Mouse (Mus musculus) testis, postnatal 10 days (tissue): Measurements from ENCODE around the gene Map4k3.
A peak's percentile ranks its signal among the peaks of the same experiment; 100 is the strongest.
"Not testable (repeated sequence)": the region's sequence is repeated elsewhere in the genome, so short reads cannot be mapped to it uniquely, and the experiment has no call there.

Experiments used
- DNase-seq: peaks from one replicate; pipeline ENCODE4 v3.0.0; 2021; ENCODE audit warnings: low spot score

Map4k3 gene

GRCm38 (mm10) chr17:80632354-80632753 lies 95.9 kb downstream of the Map4k3 start:
- DNase-seq = no peak

- DNase-seq = no peak
Observed at GRCm38 (mm10) chr17:80631028-80631427, 97.3 kb downstream of the Map4k3 start.

DNA sequence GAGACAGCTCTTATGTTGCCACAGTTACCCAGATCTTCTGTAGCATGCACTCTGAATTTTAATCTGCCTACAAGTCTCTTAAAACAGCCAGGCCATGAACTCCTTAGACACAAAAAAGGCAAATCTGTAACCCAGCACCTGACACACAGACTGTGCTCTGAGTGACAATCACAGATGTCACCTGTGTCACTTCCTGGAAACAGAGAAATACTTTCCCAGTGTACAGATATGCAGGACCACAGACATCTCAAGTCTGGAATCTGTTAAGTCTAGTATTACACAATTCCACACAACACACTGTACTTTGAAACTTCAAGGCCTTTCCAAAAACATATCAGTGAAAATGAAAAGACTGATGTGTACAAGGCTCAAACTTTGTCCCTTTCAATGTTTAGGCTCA lies 103.3 kb downstream of the Map4k3 start:
- DNase-seq = no peak

GRCm38 (mm10) chr17:80621691-80622090 lies 106.6 kb downstream of the Map4k3 start:
- DNase-seq = no peak

DNA sequence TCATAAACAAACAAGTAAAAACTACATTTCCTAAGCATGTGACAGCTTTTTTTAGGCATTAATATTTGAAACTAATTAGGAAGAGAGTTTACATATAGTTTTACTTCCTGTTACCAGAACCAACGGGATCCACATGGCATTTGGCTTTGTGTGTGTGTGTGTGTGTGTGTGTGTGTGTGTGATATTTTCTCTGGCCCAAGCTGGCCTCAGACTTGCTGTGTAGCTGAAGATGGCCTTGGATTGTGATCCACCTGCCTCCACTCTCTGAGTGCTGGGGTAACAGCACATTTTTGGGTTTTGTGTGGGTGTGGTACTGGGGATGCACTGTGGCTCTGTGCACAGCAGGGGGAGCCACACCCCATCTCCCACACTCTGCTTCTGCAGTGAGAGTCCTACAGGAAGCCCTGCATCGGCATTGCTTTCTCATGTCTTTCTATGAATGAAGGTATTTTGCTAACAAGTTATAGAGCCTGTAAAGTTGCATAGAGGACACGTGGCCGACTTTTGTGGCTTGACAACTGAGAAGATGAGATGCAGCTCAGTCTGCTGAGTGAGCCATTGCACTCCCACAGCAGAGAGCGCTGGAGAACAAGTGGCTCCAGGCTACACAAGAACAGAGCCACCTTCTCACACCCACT lies 107.4 kb downstream of the Map4k3 start:
- peak; percentile 77 for DNase-seq

- DNase-seq = no peak
Observed at GRCm38 (mm10) chr17:80619556-80619955, 108.7 kb downstream of the Map4k3 start.

DNA sequence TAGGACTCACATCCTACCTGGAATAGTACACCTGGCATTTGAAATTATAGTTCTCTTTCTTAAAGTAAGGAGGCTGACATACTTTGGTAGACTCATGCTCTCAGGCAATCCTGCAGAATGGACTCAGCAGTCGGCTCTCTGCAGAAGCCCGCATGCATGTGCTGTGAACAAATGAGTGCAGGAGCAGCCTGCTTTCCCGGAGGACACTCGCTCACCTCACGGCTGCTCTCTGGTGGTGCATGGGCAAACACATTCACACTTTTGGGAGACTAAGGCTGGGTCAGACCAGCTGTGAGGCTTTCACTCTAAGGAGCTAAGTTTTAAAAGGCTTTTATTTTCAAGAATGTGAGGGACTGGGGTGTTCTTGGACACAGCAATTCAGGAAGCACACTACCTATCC lies 109.4 kb downstream of the Map4k3 start:
- no peak for DNase-seq

DNA sequence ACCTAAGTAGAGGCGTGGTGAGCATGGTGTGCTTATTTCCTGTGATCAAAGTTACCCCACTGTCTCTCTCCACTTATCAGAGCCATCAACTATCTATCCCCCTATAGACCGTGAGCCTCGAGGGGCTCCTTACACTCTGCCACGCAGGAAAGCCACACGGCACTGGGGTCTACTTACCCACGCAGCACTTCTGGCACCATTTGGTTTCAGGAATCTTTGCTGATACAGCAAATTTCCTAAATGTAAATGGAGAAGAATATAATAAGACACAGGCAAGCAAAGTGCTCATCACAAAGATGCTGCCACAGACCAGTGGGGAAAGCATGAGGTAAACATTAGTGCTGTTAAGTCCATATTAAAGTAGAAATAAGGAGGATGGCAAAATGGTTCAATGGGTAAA lies 124.5 kb downstream of the Map4k3 start:
- no peak for DNase-seq

DNA sequence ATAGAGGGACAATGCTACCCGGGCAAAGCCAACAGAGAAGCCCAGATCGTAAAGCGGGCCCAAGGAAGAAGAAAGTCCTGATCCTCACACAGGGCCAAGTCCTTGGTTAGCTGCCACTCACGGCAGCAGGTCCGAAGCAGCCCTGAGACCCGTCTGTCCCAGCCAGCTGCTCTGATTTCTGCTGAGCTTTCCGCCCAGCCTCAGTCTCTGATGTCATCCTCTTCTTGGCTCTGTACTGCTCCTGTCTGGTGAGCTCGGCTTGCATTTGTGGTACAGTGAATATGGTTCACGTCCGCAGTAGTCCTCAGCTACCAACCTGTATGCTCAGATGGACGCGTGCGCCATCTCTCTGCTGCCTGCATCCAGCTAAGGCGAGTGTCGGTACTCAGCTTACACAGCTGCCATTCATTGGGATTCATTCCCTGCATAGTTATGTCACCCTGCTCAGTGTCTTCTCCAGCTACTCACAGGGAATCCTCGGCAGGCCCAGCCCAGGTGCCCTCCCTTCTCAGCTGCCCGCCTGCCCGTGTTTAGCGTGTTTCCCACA lies 125.1 kb downstream of the Map4k3 start:
- DNase-seq = no peak

- peak; percentile 60 for DNase-seq
Observed at GRCm38 (mm10) chr17:80601371-80601770, 126.9 kb downstream of the Map4k3 start.

- no peak for DNase-seq
Observed at GRCm38 (mm10) chr17:80583051-80583450, 145.2 kb downstream of the Map4k3 start.

- DNase-seq = no peak
Observed at GRCm38 (mm10) chr17:80579901-80580300, 148.4 kb downstream of the Map4k3 start.

DNA sequence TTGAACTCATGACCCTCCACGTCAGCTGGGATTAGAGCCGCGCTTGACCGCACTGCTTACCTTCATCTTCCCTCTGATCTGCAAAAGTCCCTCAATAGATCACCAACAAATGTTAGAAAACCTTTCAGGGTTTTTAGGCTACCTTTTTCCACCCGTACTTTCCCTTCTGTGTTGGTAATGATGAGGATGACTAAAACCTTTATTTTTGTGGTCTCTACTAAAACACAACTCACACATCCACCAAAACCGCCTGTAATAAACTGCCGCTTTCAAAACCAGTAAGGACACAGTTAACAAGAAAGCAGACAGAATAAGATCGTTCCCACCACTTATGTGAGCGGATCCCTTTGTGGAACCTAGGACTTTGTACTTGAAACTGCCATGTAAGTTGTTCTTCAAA lies 149.2 kb downstream of the Map4k3 start:
- DNase-seq = no peak

DNA sequence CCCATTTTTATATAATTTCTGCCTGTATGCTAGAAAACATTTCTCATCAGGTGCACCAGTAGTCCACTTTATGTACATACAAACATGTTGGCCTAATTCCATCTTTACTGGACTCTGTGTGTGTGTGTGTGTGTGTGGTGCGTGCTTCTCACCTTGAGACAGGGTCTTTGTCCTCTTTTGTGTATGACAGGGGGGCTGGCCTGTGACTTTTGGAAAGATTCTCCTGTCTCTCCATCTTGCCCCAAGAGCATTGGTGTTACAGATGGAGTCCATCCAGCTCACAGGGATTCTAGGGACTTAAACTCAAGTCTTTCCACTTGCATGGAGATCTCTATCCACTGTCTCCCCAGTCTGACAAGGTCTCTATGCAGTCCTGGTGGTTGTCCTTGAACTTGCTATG lies 150.2 kb downstream of the Map4k3 start:
- DNase-seq = no peak

- DNase-seq = no peak
Observed at GRCm38 (mm10) chr17:80577639-80578038, 150.6 kb downstream of the Map4k3 start, which contains the start of gene Cdkl4. Gene Cdkl4 (minus strand): TSS chr17:80577813.

GRCm38 (mm10) chr17:80577214-80577613 lies 151.1 kb downstream of the Map4k3 start:
- DNase-seq = peak; percentile 58

GRCm38 (mm10) chr17:80575008-80575407 lies 153.3 kb downstream of the Map4k3 start:
- DNase-seq = no peak

- DNase-seq = no peak
Observed at GRCm38 (mm10) chr17:80574471-80574965, 153.8 kb downstream of the Map4k3 start.

DNA sequence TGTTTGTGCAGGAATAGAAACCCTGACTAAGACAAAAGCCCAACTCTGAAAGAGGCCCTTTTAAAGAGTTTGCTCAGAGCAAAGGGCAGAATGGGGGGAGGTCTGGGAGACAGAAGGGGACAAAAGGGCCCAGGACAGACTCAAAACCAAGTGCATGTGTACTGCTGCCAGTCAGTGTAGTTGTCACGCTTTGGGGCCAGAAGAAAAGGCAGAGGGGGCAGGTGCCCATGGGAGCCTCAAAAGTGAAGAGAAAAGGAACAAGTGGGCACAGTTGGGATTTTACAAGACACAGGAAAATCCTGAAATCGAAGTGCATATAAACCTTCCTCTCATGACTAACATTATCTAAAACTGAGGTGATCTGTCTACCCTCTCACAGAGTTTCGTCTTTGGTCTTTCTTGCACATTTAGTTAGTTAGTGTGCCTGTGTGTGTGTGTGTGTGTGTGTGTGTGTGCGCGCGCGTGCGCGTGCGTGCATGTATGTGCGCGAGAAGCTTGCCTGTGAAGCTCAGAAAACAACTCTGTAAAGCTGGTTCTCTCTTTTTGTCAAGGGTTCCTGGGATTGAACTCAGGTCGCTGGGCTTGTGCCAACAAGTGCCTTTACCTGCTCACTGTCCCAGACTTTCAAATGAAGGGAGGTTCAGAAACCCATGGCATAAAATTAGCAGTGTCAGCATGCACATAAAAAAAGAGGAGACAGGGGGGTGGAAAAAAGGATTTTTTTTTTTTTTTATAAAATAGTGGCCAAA lies 155.9 kb downstream of the Map4k3 start:
- DNase-seq = no peak

DNA sequence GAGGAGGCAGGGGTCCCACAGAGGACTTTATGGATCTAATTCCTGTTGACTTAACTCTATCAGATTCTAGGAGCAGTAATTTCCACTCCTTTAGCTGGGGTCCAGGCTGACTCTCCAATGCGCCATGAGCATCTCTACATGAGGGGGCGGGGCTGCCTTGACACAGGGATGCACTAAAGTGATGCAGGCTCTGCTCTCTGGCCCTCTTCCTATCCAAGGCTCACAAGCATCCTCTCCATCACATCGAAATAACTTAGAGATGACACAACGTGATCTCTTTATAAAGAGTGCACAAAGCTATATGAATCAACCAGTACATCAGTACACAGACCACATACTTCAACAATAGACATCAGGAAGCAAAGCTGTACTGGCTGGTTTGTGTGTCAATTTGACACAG lies 156.8 kb downstream of the Map4k3 start:
- DNase-seq = no peak

- not testable (repeated sequence) for DNase-seq
Observed at GRCm38 (mm10) chr17:80569718-80570117, 158.6 kb downstream of the Map4k3 start.

DNA sequence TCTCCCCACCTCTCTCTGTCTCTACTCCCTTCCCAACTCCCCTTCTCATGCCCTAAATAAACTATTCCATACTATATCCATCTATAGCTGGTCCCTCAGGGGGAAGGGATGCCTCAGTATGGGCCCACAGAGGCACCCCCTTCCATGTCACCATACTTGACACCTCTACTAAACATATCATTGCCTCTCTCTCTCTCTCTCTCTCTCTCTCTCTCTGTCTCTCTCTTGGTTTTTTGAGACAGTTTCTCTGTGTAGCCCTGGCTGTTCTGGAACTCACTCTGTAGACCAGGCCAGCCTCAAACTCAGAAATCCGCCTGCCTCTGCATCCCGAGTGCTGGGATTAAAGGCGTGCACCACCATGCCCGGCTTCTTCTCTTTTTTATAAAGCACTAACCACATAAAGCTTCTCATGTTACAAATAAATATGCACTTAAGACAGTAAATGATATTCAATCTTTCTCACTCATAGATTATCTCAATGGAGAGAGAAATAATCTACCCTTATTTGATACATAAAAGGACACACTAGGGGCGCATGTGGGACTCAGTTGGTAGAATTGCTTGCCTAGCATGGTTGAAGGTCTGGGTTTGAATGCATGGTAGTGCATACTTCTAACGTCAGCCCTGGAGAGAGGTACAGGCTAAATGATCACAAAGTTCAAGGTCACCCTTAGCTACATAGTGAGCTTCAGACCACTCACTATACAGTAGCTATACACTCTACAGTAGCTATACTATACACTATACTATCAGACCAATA lies 159.3 kb downstream of the Map4k3 start:
- DNase-seq = no peak
